Comparison of ENCODE assay signal across 8 mouse cellular contexts in genomic region chr5:35033068-35033467, GRCm38 (mm10). TPM values are rescaled to one million over a fixed set of nuclear protein-coding genes. Genes with fewer than 3 reads are reported as not detected.
DNase-seq lines count a peak whose midpoint lies in the region; ATAC-seq lines count a peak whose summit lies in the region.

No protein-coding gene starts in this region.

- H3K9ac ChIP-seq in midbrain, embryonic 11.5 days (ENCODE audit: low read length), result no peak overlapping the region

- H3K4me2 ChIP-seq in midbrain, embryonic 11.5 days, result no peak overlapping the region

- 85% methylated on average over 5 of the region's 5 CpGs for WGBS in midbrain, embryonic 11.5 days
- 87% methylated on average over 5 of the region's 5 CpGs for WGBS in midbrain, embryonic 10.5 days

- H3K27me3 ChIP-seq in midbrain, embryonic 11.5 days (ENCODE audit: control insufficient read depth, insufficient read depth, low read length), result no peaks in the 10 kb centered on the region
- no peaks in the 10 kb centered on the region for H3K27me3 ChIP-seq in midbrain, embryonic 10.5 days (ENCODE audit: low read depth, poor library complexity, severe bottlenecking)

- 0 out of 2 replicates have a peak, but pooled peaks have one; percentile 36 for ATAC-seq in midbrain, embryonic 11.5 days (ENCODE audit: low FRiP score)

- no peaks in the 10 kb centered on the region for H3K9me3 ChIP-seq in midbrain, embryonic 11.5 days (ENCODE audit: control insufficient read depth, low read length)
- H3K9me3 ChIP-seq in midbrain, embryonic 10.5 days (replicated peaks), result no peaks in the 10 kb centered on the region

- no peaks in the 10 kb centered on the region for H3K4me1 ChIP-seq in midbrain, embryonic 11.5 days (ENCODE audit: control insufficient read depth, insufficient read depth, low read length)
- 0 out of 2 replicates have a peak, but pooled peaks cover 3% of the 10 kb centered on the region for H3K4me1 ChIP-seq in midbrain, embryonic 10.5 days

- no peak overlapping the region for H3K27ac ChIP-seq in midbrain, embryonic 11.5 days (ENCODE audit: low read depth, low read length)
- no peak overlapping the region for H3K27ac ChIP-seq in midbrain, embryonic 10.5 days (replicated peaks)

- H3K36me3 ChIP-seq in midbrain, embryonic 11.5 days (ENCODE audit: control insufficient read depth, insufficient read depth, low read length), result peaks cover 16% of the 10 kb centered on the region
- peaks cover 79% of the 10 kb centered on the region for H3K36me3 ChIP-seq in midbrain, embryonic 10.5 days

- H3K4me3 ChIP-seq in midbrain, embryonic 11.5 days (ENCODE audit: low read depth, low read length), result no peak overlapping the region
- no peak overlapping the region for H3K4me3 ChIP-seq in midbrain, embryonic 10.5 days

- DNase-seq in adrenal gland, postnatal 14 days, result peak; percentile 40
- DNase-seq in adrenal gland, adult 18-20 months (ENCODE audit: low spot score in 2 of 2), result no peak
- no peak for DNase-seq in midbrain, embryonic 11.5 days (ENCODE audit: low spot score, missing footprints)
- no peak for DNase-seq in midbrain, embryonic 10.5 days (ENCODE audit: low spot score)
- DNase-seq in lung, adult 18-20 months, result peak; percentile 32 to 72
- peak; percentile 32 for DNase-seq in thymus, postnatal 0 days (ENCODE audit: low spot score)
- DNase-seq in right cerebral cortex, postnatal 36 days (ENCODE audit: low spot score in 2 of 2), result no peak
- DNase-seq in adrenal gland, adult 2 months, result no peak

RNA-seq across cellular contexts. Expression of gene Hgfac, which starts 8.2 kb away (rescaled TPM):
- total RNA-seq in adrenal gland, postnatal 14 days (2021), result 3.7 and 36.1 TPM in 2 replicates
- under 1 TPM; 0.22 to 0.96 TPM for total RNA-seq in adrenal gland, adult 18-20 months (2021)
- polyA plus RNA-seq in midbrain, embryonic 11.5 days (2014; fragmentation: Nextera tagmentation; extraction: Ambion mirVana), result 0.26 and 0.69 TPM in 2 replicates
- 0.28 and 0.53 TPM in 2 replicates for polyA plus RNA-seq in midbrain, embryonic 10.5 days (2016; fragmentation: Nextera tagmentation; extraction: Ambion mirVana)
- polyA plus RNA-seq in thymus, postnatal 0 days (2015; fragmentation: Nextera tagmentation; extraction: Ambion mirVana), result 1.1 and 1.7 TPM in 2 replicates
- total RNA-seq in adrenal gland, adult 2 months (2021), result 1 to 10 TPM in 1 of 2 experiments, under 1 TPM in 1; 0.90 to 2.8 TPM
- polyA plus RNA-seq in adrenal gland, adult 2 months (2012; rRNA removed), result 1.1 and 1.5 TPM in 2 replicates

RNA-seq across cellular contexts. Expression of gene Dok7, which starts 23.5 kb away (rescaled TPM):
- total RNA-seq in adrenal gland, postnatal 14 days (2021), result 10.7 and 12.4 TPM in 2 replicates
- total RNA-seq in adrenal gland, adult 18-20 months (2021), result 10 to 100 TPM in 1 of 2 experiments, 1 to 10 TPM in 1; 7.4 to 16.0 TPM
- polyA plus RNA-seq in midbrain, embryonic 11.5 days (2014; fragmentation: Nextera tagmentation; extraction: Ambion mirVana), result 0.10 TPM in 1 of 2 replicates, not detected in the other
- 0.27 and 0.42 TPM in 2 replicates for polyA plus RNA-seq in midbrain, embryonic 10.5 days (2016; fragmentation: Nextera tagmentation; extraction: Ambion mirVana)
- 0.12 and 0.22 TPM in 2 replicates for polyA plus RNA-seq in thymus, postnatal 0 days (2015; fragmentation: Nextera tagmentation; extraction: Ambion mirVana)
- total RNA-seq in adrenal gland, adult 2 months (2021), result 10 to 100 TPM in 1 of 2 experiments, 1 to 10 TPM in 1; 4.8 to 17.0 TPM
- polyA plus RNA-seq in adrenal gland, adult 2 months (2012; rRNA removed), result 12.4 and 12.7 TPM in 2 replicates

Comparison
In these comparisons a context has a peak if more than half of its experiments do, and no peak if none do; other contexts are left out.
1. DNase-seq: peak in adrenal gland, postnatal 14 days (single experiment), lung, adult 18-20 months (2 of 2) and thymus, postnatal 0 days (single experiment); none in adrenal gland, adult 18-20 months (0 of 2), midbrain, embryonic 11.5 days (single experiment), midbrain, embryonic 10.5 days (single experiment), right cerebral cortex, postnatal 36 days (0 of 2) and adrenal gland, adult 2 months (single experiment).